Mouse (Mus musculus) brain, adult 2 months (tissue): Measurements from ENCODE around the gene Gtdc1.

Experiments used
- DNase-seq: peaks from one replicate; pipeline ENCODE4 v3.0.0; 2011; ENCODE audit warnings: low read depth, low spot score

Gene Gtdc1

GRCm38 (mm10) chr2:44590881-44591280 is 336.6 kb downstream of the Gtdc1 start:
- DNase-seq = no peak

GRCm38 (mm10) chr2:44584061-44584460 is 343.4 kb downstream of the Gtdc1 start:
- peak; percentile 48 for DNase-seq

- no peak for DNase-seq
Observed at GRCm38 (mm10) chr2:44583491-44583890, 344.0 kb downstream of the Gtdc1 start.

GRCm38 (mm10) chr2:44571810-44572209 is 355.6 kb downstream of the Gtdc1 start:
- no peak for DNase-seq

DNA sequence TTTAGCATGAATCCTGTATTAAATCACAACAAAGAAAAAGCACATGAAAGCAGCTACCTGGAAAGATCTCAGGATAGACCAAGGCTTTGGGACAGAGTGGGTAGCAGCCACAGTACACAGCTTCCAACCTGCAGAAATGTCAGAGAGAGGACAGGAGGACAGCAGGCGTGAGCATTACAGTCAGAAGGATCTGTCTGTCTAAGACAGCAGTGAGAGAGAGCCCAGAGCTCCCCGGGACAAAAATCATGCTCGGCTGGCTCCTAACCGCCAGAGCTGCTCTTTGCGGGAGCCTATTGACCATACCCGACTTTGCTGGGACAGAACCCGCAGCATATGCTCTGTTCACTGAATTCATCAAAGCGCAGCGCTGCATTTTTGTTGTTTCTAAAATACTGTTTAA is 356.3 kb downstream of the Gtdc1 start:
- no peak for DNase-seq

GRCm38 (mm10) chr2:44569140-44569952 is 358.1 kb downstream of the Gtdc1 start:
- no peak for DNase-seq

DNA sequence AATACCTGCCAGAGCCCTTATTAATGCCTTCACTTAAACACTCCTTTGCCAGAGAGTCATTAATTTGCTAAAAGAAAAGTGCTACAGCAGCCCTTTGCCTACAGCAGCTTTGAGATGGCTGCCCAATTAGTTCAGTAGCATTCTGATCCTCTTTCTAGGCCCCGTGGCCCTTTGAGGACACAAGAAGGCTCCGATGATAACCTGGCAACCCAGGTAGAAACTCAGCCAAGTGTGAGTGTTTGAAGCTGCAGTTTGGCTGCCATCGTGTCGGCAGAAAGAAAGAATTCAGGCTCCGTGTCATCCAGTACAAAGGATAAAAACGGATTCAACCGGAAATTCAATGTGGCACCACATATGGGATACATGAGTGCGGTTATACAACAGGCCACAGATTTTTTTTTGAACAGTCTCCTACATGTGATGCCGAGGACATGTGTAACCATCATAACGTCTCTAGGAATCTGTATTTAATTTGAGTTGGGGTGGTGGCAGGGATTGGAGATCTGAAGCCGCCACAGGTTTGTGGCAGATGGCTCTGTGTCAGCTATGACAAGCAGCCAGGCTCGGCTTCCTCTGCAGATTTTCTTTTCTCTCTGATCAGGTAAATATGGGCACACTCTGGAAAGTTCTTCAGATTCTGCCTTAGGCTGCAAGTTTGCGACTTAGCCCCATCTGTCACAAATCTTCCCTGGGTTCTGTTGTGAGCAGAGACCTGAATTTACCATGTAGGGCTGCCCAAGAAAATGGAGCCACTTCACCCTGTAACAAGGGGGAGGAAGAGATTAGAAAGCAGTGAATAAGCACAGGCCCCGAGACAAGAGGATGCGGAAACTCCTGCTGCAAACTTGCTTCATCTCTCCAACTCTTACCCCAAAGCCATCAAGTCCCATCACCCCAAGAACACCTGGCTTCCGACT is 362.4 kb downstream of the Gtdc1 start:
- peak; percentile 85 for DNase-seq

- no peak for DNase-seq
Observed at GRCm38 (mm10) chr2:44561789-44562188, 365.7 kb downstream of the Gtdc1 start.

DNA sequence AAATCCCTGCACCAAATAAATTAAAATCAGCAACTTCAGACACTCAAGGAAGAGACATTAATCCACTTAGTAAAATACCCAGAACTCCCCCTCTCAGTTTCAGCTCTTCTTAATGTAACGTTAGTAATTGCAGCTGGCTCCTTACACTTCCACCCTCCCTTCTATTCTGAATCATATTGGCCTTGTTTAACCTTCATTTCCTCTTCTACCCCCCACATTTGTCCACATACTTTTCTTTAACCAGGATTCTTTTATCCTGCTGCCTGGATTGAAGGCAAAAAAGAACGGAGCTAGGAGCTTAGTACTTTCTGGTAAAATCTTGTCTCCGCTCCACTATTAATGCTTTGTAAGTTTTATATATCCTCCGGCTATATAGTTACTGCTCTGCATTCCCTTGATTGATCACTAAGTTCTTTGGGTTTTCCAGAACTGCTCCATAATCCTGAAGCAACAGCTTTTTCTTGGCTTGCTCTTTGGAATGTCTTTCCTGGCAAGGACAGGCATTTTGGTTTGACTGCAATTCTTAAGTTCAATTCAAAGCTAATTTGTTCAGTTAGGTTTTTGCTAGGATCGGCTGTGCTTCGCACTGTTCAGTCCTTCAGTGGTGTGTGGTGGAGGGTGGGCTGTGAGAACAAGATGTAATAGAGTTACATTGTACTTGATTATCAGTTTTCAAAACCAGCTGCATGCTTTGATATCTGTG is 368.1 kb downstream of the Gtdc1 start:
- peak; percentile 45 for DNase-seq

DNA sequence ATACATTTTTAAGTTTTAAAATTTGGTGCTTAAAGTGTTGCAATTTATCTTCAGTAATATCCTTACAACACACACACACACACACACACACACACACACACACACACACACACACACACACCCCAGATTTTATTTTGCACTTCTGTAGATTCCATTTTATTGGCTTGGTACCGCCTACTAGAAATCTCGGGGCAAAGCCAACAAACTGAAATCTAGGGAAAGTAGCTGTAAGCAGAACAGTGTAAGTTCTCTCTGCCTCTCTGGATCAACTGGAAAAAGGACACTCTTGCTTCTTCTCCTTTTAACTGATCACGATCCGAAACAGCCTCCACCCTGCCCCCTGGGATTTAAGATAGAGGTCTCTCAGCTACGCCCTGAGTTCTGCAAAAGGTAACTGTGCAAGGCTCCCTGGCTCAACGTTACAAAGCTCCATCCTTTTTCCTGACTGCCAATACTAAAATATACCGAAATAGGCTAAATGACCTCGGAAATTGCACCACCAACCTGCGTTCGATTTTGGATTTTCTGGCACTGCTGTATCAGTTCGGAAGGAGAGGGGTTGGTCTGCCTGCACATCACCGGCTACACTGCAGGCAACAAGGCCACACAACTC is 369.7 kb downstream of the Gtdc1 start:
- peak; percentile 72 for DNase-seq

GRCm38 (mm10) chr2:44556861-44557592 is 370.4 kb downstream of the Gtdc1 start:
- peak; percentile 90 for DNase-seq

DNA sequence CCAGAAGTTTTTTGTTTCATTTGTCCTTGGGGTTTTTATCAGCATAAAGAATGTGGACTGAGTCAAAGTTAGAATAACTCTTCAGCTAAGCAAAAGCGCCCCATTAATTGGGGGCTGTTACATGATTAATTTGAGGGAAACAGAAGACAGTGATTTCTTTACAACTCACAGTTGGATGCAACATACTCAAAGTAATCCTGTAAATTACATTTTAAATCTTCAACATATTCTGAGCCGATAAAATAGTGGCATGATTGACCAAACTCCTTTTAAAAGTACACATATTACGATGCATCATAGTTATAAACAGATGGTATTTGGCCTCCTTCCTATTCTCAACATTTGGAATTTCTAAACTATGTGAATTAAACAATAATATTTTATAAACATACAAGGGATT is 372.7 kb downstream of the Gtdc1 start:
- no peak for DNase-seq

DNA sequence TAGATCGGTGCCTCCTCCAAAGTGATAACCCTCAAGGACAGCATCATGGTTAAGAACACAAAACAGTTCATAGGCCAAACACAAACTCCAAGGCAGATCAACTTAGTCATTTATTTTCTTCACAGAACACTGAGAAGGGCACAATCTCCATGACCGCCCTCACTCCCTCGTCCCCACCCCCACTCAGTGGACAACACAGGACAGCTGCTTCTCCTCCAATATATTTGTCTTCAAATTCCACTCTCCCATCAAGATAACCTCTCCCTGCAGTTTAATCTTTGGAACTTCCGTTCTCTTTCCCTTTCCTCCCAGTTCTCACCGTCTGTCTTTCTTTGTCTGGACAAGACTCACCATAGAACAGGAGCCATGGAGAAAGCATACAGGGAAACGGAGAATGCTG is 378.1 kb downstream of the Gtdc1 start:
- no peak for DNase-seq

DNA sequence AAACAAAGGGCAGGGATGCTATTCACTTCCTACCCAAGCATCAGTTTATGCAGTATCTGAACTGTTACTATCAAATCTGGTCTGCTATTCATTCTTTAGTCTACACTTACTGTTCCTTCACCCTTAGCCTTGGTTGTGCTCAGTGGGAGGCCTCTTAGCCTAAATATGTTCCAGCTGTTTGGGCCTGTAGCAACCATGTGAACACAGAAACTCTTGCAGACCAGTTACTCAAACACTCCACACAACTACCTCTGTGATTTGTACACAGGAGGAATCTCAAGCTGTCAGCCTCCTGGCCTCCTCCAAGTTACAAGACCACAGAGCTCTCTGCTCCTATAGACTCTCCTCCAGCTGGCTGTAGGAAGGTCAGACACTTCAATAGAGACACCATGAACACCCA is 384.7 kb downstream of the Gtdc1 start:
- no peak for DNase-seq

- DNase-seq = no peak
Observed at GRCm38 (mm10) chr2:44541726-44542125, 385.7 kb downstream of the Gtdc1 start.

DNA sequence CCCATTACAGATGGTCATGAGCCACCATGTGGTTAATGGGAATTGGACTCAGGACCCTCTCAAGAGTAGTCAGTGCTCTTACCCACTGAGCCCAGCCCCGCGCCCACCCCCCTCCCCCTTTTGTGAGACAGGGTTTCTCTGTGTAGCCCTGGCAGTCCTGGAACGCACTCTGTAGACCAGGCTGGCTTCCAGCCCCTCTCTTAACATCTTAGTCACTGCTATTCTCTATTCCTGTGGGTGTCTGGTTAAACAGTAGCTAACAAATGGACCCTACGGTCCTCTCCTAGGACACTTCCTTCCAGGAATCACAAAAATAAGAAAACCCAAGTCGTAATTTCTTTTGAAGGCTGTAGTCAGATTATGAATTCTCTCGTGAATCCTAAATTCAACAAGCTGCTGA is 386.6 kb downstream of the Gtdc1 start:
- no peak for DNase-seq

DNA sequence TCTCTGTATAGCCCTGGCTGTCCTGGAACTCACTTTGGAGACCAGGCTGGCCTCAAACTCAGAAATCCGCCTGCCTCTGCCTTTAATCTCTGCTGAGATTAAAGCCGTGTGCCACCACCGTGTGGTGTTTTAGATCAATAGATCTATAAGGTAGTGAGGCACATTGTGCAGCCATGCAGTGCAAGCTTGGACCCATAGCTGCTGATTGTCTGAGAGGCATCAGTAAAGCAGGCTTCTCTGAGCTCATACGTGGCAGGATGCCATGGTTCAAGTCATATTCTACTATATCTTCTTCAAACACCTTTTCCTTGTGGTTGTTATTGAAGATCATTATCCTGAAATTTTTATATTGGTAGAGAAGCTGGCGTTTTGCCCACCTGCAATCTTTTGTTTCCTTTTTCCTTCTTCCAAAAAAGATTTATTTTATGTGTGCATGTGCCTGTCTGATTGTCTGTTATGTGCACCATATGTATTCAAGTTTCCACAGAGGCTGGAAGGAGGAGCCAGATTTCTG is 388.3 kb downstream of the Gtdc1 start:
- DNase-seq = no peak

DNA sequence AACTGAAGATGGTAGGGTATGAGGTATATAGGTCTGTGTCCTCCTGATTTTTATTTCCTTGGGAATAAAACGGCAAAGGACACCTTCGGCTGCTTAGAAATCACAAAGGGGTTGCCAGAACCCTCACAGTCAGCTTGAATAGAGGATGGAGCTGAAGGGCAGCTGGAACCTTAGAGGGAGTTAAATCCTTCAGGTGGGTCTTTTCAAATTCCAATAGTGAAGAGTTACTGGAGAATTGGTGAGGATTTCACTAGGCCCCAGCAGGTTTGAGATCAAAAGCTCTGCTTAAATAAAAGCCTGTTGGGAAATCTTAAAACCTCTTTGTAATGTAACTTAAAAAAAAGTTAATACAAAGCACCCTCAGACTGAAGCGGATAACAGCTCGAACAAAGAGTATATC is 389.3 kb downstream of the Gtdc1 start:
- DNase-seq = no peak

DNA sequence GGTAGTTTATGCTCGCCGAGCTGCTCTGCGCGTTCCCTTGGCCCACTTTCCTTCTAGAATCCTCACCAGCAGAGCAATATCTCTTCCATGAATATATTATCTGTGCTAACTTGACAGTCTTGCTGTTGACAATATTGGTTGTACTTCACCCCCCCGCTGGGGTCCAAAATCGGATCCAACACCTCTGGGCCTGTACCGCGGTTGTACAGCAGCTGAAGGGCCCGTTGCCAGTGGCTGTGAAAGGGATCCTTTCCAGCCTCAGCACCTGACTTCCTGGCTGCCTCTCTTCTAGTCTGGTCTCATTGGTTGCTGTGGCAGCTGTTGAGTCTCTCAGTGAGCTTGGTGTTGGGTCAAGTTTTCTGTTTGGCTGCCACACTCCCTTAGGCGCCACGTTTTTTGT is 391.7 kb downstream of the Gtdc1 start:
- DNase-seq = no peak

- DNase-seq = no peak
Observed at GRCm38 (mm10) chr2:44535136-44535675, 392.3 kb downstream of the Gtdc1 start.
